Mouse (Mus musculus) brown adipose tissue, adult 24 weeks (tissue): ENCODE measurements around the gene Vps11. TPM values are rescaled to one million over a fixed set of nuclear protein-coding genes. Genes with fewer than 3 reads are reported as not detected.
"Not testable (repeated sequence)": the region's sequence is repeated elsewhere in the genome, so short reads cannot be mapped to it uniquely, and the experiment has no call there.

ENCODE experiments used
- H3K27ac ChIP-seq: fragments of 200-500 bp; replicated peaks from 2 replicates; pipeline ENCODE4 v1.5.1; 2012; ENCODE audit warnings: low read depth, mild to moderate bottlenecking, low read length
- H3K4me1 ChIP-seq: fragments of 200-500 bp; 2 replicates; pipeline ENCODE4 v1.6.1; 2012; ENCODE audit warnings: low read length, mixed read lengths; ENCODE audit not compliant: control insufficient read depth, insufficient read depth, insufficient read length
- H3K4me3 ChIP-seq: fragments of 200-500 bp; 2 replicates; pipeline ENCODE4 v1.5.1; 2012; ENCODE audit warnings: low read depth, mild to moderate bottlenecking, low read length, moderate library complexity; ENCODE audit not compliant: insufficient read depth
- polyA plus RNA-seq: library from polyadenylated mRNA; stranded (reverse); fragments of >200 nt; gene quantifications from 2 replicates; pipeline ENCODE4 v1.2.4, GENCODE M21; 2012; ENCODE audit not compliant: missing spikeins, insufficient read depth, insufficient read length

Vps11 gene
- polyA plus RNA-seq, 1 experiment, result 25.3 TPM

DNA sequence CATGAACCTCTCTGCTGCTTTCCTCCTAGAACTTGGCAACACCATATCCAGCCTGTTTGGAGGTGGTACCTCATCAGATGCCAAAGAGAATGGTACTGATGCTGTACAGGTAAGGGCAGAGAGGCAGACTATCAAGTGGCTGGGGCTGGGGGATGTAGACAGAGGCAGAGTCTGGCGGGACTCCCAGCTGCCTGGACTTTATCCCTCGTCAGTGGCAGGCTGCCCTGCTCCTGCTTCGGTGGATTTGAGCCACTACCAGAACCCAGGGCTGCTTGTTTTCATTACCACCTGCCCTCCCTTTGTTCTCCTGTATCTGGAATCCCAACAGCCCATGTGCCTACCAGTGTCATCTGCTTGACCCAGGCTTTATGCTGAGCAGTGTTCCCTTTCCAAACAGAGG is 25.8 kb upstream of the Vps11 start:
- Histone ChIP-seq H3K27ac (no peak overlapping the region), H3K4me3 (no peak overlapping the region), H3K4me1 (no peaks in the 10 kb centered on the region)

DNA sequence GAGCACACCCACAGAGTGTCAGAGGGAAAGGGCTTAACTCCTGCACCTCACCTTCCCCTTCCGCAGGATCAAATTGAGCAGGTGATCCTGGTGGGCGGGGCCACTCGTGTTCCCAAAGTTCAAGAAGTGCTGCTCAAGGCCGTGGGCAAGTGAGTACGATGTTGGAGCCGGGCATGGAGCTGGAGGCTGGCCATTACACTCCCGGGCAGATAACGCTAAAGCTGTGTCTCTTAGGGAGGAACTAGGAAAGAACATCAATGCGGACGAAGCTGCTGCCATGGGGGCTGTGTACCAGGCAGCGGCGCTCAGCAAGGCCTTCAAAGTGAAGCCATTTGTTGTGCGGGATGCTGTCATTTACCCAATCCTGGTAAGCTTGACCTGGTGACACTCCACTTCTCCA is 23.1 kb upstream of the Vps11 start:
- no peak overlapping the region for H3K27ac ChIP-seq
- H3K4me1 ChIP-seq, result peaks cover 6% of the 10 kb centered on the region; the same call in 1 of the 2 replicates
- H3K4me3 ChIP-seq, result no peak overlapping the region

DNA sequence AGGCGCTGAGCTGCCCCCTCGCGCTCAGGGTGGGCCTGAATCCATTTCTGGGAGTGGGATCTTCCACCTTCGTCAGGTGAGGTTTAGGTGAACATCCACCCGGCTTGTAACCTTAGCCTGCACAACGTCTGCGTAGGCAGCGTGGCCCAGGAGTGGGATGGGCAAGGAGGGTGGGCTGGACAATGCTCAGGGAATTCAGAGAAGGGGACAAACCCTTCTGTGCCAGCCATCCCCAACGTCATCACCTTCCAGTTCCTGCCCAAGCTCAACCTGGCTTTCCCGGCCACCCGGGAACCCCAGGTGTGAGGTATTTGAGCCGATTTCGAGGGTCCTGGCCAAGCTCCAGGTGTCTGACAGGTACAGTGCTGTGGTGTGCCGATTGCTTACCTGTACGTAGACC is 18.4 kb upstream of the Vps11 start:
- H3K4me3 ChIP-seq, result peak overlapping the region; percentile 79
- peak overlapping the region; percentile 77 for H3K27ac ChIP-seq
- peaks cover 6% of the 10 kb centered on the region; the same call in 1 of the 2 replicates for H3K4me1 ChIP-seq

DNA sequence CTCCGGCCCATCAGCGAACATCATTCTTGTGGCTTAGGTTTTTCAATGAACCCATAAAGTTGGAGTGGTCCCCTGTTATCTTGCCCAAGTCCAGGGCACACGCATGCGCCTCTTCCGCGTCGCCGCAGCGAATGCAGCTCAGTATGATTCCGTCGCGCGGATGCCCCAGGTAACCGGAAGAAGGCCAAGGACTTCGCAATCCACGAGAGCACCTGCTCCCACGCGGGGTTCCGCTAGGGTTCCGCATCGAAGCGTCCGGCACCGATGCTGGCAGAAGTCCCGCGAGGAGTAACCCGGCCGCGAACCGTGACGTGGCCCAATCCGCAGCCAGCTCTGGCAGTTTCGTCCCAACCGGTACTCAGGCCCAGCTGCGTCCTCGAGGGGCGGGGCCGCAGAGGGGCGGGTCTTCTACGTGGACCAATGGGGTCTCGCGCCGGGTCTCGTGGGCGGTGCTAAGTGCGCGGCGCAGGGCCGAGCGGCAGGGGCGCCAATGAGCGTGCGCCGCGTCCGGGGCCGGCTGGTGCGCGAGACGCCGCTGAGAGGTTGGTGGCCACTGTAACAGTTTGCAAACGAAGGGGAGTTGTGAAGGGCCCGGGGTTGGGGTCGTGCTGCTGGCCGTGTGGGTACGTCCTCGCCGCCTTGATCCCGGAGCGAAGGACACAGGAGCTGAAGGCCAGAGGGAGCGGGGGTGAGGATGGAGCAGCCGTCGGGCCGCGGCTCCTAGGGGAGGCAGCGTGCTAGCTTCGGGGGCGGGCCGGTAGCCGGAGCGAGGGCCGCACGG is 17.8 kb upstream of the Vps11 start, which contains the start of gene Hyou1:
Gene Hyou1 (plus strand): TSS at position 437 of the 781 bp plus-strand sequence.
- Histone ChIP-seq H3K27ac (peak within 1 kb of the TSS; percentile 77), H3K4me1 (peaks cover 6% of the 10 kb centered on the region; the same call in 1 of the 2 replicates), H3K4me3 (peak within 1 kb of the TSS; percentile 86)

DNA sequence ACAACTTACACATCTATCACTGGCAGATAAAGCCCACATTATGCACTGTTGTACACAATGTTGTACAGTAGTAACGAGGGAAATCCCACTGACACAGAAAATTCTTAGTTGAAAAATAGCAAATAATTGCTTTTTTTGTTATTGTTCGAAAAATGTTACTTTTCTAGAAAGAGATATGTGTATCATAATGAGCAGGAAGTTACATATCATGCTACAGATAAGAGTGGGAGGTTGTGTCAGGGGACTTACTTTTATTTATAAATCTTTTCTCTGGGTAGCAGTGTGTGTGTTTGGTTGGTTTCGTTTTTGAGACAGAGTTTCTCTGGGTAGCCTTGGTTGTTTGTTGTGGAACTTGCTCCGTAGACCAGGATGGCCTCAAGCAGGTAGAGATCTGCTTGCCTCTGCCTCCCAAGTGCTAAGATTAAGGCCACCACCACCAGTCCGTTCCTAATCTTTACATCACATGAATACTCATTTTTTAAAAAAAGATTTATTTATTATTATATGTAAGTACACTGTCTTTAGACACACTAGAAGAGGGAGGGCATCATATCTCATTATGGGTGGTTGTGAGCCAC is 16.8 kb upstream of the Vps11 start:
- H3K4me3 ChIP-seq, result 0 out of 2 replicates have a peak overlapping the region, but pooled peaks have one; percentile 86
- H3K4me1 ChIP-seq, result peaks cover 6% of the 10 kb centered on the region; the same call in 1 of the 2 replicates
- no peak overlapping the region for H3K27ac ChIP-seq

DNA sequence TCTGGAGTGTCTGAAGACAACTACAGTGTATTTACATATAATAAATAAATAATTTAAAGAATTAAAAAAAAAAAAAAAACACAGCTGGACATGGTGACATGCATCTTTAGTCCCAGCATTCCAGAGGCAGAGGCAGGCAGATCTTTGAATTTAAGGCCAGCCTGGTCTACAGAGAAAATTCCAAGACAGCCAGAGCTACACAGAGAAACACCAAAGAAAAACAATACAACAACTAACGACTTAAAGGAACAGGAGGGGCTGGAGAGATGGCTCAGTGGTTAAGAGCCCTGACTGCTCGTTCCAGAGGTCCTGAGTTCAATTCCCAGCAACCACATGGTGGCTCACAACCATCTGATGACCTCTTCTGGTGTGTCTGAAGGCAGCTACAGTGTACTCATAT is 15.9 kb upstream of the Vps11 start:
- not testable (repeated sequence) for H3K4me3 ChIP-seq, H3K27ac ChIP-seq, H3K4me1 ChIP-seq

DNA sequence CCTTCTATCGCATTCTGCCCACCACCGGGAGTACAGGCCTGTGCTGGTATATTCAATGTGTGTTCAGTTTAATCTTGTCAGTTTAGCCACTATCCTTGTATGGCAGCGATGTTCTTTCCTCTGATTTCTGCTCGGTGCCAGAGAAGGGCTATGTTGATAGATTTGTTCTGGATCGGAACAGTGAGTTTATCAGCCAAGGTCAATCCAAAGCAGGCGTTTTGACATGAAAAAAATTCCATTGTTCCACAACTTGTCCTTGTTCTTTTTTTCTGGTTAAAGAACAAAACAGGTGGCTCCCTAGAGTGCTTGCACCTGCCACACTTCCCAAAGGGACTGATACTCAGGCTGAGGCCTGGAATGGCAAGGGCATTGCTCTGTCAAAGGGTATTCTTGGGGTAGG is 14.7 kb upstream of the Vps11 start:
- Histone ChIP-seq H3K27ac (no peak overlapping the region), H3K4me3 (no peak overlapping the region), H3K4me1 (peaks cover 6% of the 10 kb centered on the region; the same call in 1 of the 2 replicates)

DNA sequence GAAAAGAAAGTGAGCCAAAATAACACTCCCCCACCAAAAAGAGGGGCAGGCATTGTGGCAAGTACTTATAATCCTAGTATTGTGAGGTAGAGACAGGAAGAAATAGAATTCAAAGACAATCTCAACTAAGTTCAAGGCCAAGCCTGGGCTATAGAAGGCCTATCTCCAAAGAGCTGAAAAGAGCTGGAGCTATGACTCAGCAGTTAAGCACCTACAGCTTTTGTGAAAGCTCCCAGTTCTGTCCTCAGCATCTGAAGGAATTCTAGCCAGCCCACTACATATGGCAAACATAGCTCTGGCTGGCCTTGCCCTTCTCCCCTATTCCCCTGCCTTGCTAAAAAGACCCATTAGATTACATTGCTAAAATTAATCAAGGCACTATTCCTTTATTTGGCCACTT is 11.9 kb upstream of the Vps11 start:
- Histone ChIP-seq H3K4me1 (no peaks in the 10 kb centered on the region), H3K4me3 (no peak overlapping the region), H3K27ac (no peak overlapping the region)

DNA sequence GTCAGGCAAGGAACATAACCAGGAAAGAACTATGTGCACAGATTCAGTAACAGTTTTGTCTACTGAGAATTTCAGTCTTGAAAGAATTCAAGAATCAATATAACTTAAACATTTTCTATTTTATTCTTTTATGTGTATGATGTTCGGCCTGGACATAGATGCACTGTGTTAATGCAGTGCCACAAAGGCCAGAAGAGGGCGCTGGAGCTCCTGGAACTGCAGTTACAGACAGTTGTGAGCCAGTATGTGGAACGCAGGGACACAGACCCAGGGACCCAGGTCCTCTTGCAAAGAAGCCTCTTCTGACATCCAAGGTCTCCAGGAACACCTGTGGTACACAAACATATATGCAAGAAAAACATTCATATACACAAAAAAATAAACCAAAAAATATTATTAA is 3.0 kb upstream of the Vps11 start:
- Histone ChIP-seq H3K4me1 (peaks cover 2% of the 10 kb centered on the region; the same call in 1 of the 2 replicates), H3K4me3 (no peak overlapping the region), H3K27ac (no peak overlapping the region)

DNA sequence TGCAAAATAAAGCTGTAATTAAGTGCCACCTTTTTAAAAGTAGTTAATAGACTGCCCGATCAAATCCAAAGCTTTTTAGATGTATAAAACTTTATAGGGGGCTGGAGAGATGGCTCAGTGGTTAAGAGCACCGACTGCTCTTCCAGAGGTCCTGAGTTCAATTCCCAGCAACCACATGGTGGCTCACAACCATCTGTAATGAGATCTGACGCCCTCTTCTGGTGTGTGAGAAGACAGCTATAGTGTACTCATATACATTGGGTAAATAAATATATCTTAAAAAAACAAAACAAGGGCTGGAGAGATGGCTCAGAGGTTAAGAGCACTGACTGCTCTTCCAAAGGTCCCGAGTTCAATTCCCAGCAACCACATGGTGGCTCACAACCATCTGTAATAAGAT is 461 bp upstream of the Vps11 start:
- H3K4me3 ChIP-seq, result peak overlapping the region; percentile 79
- H3K27ac ChIP-seq, result peak overlapping the region; percentile 62
- not testable (repeated sequence) for H3K4me1 ChIP-seq

DNA sequence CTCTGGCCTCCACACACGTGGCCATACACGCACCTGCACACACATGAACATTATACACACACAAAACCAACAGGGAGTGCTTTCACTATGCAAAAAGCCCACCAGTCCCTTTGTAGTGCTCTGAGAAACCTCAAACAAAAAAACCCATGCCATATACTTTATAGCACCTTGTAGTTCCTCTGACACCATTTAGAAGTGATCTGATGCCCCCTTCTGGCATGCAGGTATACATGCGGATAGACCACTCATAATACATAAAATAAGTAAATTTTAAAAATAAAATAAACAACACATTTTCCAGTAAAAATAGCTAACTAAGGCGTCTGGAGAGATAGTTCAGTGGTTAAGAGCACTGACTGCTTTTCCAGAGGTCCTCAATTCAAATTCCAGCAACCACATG is 4.3 kb downstream of the Vps11 start:
- Histone ChIP-seq H3K4me3 (no peak overlapping the region), H3K4me1 (peaks cover 2% of the 10 kb centered on the region; the same call in 1 of the 2 replicates), H3K27ac (no peak overlapping the region)

DNA sequence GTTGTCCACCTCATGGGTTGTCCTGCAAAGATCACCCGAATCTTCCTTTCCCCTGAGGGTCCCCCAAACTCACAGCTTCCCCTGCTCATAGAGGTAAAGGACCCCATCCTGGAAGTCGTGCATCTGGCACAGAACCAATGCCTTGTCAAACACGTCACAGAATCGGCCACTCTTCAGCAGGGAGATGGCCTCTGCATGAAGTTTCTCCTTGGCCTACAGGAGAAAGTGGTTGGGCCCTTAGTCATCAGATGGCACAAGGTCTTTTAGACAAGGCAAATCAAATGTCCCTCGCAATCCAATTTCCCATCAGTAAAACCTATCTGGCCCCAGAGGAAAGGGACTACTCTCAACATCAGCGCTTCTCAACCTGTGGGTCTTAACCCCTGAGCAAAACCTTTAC is 8.3 kb downstream of the Vps11 start:
- no peak overlapping the region for H3K4me3 ChIP-seq
- H3K4me1 ChIP-seq, result no peaks in the 10 kb centered on the region
- H3K27ac ChIP-seq, result no peak overlapping the region

DNA sequence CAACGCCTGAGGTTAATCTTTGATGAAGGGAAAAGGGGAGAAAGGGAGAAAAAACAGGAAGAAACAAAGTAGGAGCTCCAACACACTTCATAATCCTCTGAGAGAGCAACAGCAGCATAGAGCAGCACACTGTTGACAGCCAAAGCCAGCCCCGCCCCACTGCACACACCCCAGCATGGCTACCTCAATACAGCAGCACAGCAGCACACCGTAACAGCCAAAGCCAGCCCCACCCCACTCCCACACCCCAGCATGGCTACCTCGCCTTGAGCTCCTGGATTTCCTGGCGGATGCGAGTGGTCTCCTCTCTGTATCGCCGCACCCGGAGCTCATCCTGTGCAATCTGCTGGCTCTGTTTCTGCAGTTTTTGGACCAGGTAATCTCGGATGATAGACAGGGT is 9.1 kb downstream of the Vps11 start:
- Histone ChIP-seq H3K4me1 (no peaks in the 10 kb centered on the region), H3K4me3 (no peak overlapping the region), H3K27ac (no peak overlapping the region)

DNA sequence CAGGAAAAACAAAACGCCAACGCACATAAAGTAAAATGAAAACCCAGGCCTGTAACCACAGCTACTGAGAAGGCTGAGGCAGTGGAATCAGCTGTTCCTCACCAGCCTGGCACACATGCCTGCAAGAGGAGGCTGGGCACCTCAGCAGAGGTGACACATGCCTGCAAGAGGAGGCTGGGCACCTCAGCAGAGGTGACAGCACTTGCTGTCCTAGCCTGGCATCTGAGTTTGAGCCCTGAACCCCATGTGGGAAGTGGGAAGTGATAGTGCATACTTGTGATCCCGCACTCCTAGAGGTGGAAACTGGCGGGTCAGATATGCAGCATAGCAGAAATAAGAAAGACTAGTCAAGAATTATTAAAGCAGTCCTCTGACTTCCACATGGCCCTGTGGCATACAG is 10.1 kb downstream of the Vps11 start:
- Histone ChIP-seq H3K4me1 (no peaks in the 10 kb centered on the region), H3K4me3 (no peak overlapping the region), H3K27ac (no peak overlapping the region)

DNA sequence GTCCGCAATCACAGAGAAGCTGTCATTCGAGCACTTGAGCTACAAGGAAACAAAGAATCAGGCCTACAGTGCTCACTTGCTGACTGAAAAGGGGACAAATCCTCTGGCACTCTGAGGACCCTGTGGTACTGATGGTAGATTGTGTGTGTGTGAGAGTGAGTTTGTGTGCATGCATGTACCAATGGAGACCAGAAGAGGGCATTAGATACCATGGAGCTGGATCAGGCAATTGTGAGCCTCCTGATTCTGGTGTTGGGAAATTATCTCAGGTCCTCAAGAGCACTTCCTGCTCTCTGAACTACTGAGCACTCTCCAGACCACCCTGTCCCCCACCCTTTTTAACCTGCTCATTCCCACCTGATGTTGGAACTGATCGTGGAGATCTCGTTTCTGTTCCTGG is 12.9 kb downstream of the Vps11 start:
- Histone ChIP-seq H3K4me1 (no peaks in the 10 kb centered on the region; the same call in 1 of the 2 replicates), H3K27ac (no peak overlapping the region), H3K4me3 (no peak overlapping the region)

DNA sequence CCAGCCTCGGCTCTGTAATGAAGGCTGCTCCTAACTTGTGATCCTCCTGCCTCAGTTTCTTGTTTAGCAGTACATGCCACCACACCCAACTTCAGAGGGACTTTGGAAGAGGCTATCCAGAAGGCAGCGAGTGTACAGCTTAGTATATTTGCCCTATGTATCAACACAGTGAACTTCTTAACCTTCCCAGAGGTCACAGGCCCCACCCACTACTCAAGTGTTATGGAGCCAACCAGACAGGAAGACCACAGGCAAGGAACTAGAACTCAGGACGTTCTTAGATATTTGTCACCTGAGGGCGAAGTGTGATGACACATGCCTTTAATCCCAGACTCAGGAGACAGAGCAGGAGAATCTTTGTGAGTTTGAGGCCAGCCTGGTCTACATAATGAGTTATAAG is 13.8 kb downstream of the Vps11 start:
- H3K4me3 ChIP-seq, result no peak overlapping the region
- no peak overlapping the region for H3K27ac ChIP-seq

More for the DNA sequence above, 13.8 kb downstream of the Vps11 start:
- peaks cover 4% of the 10 kb centered on the region for H3K4me1 ChIP-seq
